Mouse (Mus musculus) cortical plate, adult 2 months (tissue): ENCODE data around the gene Saxo1.

Source experiments
- CTCF ChIP-seq: fragments of 200-500 bp; IDR thresholded peaks from 2 replicates; pipeline ENCODE4 v1.5.1; 2011; ENCODE audit warnings: mild to moderate bottlenecking, control low read depth, low read length; ENCODE audit not compliant: insufficient read depth; ENCODE audit errors: extremely low read depth
- POLR2A ChIP-seq: fragments of 200-500 bp; IDR thresholded peaks from 2 replicates; pipeline ENCODE4 v1.6.1; 2011; ENCODE audit warnings: mild to moderate bottlenecking, low read length, control low read depth; ENCODE audit not compliant: insufficient read depth; ENCODE audit errors: extremely low read depth

- no peak for TF ChIP-seq CTCF
- TF ChIP-seq POLR2A: no peak
Measured at GRCm38 (mm10) chr4:86416401-86417025, 141.6 kb downstream of the Saxo1 start.
